Mouse (Mus musculus): ENCODE results near the gene Gm9972. TPM values are rescaled to one million over a fixed set of nuclear protein-coding genes. Genes with fewer than 3 reads are reported as not detected.

Gm9972 gene
- not detected for total RNA-seq (2022)

- DNase-seq (ENCODE audit: low spot score in 2 of 2) = no peak
Measured at GRCm38 (mm10) chr11:43035446-43035845, at the start of gene Gm9972. Gm9972 (plus strand) TSS chr11:43035746.

DNA sequence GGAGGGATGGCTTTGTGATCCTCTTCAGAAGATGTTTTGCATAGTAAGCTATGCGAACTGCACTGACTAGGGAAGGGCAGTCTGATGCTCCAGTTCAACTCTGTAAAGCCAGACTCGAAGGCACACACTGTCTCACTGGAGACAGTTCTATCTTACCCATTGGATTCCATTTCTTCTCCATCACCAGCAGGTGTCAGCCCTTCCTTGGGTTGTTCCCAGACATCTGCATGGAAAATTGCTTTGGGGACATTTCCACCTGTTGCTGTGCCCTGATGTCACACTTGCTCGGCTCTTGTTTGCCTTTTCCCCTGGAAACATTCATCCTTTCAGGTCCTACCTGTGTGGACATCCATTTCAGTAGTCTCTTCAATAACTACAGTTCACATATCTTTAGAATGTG, 36.4 kb upstream of the Gm9972 start:
- no peak for DNase-seq (ENCODE audit: low spot score in 2 of 2)

GRCm38 (mm10) chr11:43011941-43012340, 23.6 kb upstream of the Gm9972 start:
- no peak for DNase-seq (ENCODE audit: low spot score in 2 of 2)

- no peak for DNase-seq (ENCODE audit: low spot score in 2 of 2)
Measured at GRCm38 (mm10) chr11:43012980-43013379, 22.6 kb upstream of the Gm9972 start.

DNA sequence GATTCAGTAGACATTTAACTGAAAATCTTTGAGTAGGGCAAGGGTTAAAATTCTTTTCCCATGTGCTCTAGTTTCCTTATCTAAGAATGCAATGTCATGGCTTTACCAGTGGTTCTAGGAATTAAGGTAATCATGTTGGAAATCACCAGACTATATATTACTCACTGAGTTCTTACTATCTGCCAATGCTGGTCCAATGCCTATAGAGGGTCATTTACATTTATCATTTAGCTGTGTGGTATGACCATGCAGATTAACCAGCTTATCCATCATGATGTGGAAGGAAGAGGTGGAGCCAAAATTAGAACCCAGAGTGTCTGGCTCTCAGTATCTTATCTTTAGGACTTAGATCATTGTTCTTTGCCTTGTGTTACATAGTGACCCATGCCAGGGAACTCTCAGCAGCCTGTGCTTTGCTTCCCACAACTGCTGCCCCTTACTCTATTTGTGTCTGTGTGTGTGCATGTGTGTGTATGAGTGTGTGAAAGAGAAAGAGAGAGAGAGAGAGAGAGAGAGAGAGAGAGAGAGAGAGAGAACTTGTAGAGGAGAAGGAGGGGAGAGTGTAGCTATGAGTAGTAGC, 12.3 kb upstream of the Gm9972 start:
- no peak for DNase-seq (ENCODE audit: low spot score in 2 of 2)

DNA sequence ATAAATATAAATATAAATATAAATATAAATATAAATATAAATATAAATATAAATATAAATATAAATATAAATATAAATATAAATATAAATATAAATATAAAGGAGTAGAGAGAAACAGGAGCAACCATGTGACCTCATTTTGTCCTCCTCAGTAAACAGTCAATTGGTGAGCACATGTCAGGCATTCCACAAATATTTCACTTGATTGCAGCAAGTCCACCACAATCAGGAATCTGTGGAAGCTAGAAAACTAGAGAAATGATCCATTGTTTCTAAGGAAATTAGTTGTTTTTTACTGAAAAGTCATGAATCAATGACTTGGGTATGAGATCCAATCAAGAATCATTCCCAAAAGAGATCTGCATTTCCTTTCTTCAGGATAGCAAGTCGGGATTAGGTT, 5.7 kb upstream of the Gm9972 start:
- no peak for DNase-seq (ENCODE audit: low spot score in 2 of 2)

DNA sequence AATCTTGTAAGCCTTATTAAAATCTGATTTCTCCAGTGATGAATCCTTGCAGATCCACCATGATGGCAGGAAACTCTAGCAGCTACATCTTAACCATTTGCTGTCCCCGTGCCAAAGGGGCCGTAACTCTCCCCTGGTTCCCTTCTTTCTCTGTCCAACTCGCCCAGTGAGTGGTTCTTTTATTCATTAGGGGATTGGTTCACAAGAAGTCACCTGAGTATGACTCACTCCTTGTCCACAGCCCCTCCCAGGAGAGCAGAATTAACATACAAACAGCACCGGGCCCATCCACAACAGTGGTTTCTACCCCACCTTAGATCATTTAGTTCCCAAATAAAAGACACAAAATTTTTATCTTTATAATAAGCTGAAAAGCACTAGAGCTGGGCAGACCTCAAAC, 3.4 kb upstream of the Gm9972 start:
- DNase-seq (ENCODE audit: low spot score in 2 of 2) = no peak

GRCm38 (mm10) chr11:43045871-43046548, 10.5 kb downstream of the Gm9972 start:
- DNase-seq (ENCODE audit: low spot score in 2 of 2) = no peak

DNA sequence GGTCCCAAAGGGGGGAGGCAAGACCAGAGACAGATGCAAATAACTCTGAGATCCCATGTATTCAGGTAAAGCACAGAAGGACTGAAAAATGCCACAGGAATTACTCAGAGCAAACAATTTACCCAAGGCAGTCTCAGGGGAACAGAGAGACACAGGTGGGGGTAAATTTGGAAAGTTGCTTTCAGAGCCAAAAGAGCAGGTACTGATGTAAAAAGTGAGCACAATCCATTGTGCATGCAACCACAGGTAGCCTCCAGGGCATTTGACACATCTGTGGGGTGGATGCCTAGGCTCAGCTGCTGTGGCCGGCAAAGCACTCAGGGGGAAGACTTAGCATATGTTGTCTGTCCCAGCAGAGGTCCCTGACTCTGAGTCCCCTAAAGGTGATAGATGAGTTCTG, 13.8 kb downstream of the Gm9972 start:
- DNase-seq (ENCODE audit: low spot score in 2 of 2) = no peak

- no peak for DNase-seq (ENCODE audit: low spot score in 2 of 2)
Measured at GRCm38 (mm10) chr11:43054972-43055371, 19.4 kb downstream of the Gm9972 start.

GRCm38 (mm10) chr11:43059437-43059970, 24.0 kb downstream of the Gm9972 start:
- DNase-seq (ENCODE audit: low spot score in 2 of 2) = no peak

GRCm38 (mm10) chr11:43062286-43062685, 26.7 kb downstream of the Gm9972 start:
- no peak for DNase-seq (ENCODE audit: low spot score in 2 of 2)

DNA sequence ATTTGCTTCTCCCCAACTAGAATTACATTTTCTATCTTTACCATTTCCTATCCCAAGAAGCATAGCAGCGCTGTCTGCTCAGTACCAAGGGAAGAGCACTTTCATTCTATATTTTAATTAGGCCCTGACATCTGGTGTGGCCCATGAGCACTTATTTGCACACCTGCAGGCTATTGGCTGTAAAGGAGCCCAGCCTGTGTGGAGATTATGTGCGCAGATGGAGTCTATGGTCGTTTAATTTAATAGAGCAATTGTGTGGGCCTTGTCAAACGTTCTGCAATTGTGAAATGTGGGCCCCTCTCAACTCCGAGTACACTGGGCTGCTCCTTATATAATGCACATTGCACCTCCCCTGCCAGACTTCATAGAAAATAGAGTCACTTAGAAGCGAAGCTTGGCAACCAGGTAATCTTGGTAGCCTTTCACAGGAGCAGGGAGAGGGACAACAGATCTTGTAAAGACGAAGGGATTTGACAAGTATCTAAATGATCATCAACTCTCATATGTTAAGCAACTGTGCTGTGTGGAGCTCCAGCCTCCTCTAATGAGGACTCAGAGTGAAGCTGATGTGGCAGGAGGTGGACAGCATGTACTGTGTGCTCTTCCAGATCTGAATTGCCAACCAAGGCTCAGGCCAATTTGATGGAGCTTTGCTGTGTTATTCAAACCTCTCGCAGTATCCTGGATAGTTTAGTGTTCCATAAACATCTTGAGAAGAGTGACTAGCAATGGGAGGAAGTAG, 50.9 kb downstream of the Gm9972 start:
- no peak for DNase-seq (ENCODE audit: low spot score in 2 of 2)

Other genes with a start within 250 kb of the Gm9972 start
- gene Atp10b, start 114.1 kb downstream of the Gm9972 start, total RNA-seq (2022) = not detected

Measured in gastrocnemius, adult 8-10 months (tissue).